Mouse (Mus musculus): ENCODE data around the gene Klhl4.

DNA sequence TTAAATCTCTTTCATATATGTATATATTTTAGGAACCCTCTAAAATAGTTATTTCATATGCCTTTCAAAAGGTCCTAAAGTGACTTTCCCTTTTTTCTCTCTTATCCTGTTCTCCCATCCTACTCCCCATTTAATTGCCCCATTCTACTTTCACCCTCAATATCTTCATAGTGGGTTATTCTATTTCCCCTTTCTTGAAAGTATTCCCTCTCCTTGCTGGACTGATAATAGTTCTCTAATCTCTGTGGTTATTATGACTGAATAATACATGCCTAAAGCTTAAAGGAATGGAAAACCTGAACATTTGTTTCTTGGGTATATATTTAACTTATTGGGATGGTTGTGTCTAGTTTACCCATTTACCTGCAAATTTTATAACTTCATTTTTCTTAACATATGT, 12.6 kb downstream of the Klhl4 start:
- TF ChIP-seq CTCF (IDR thresholded peaks at IDR 0.05; ENCODE audit: insufficient read depth, low read length) = no peak
- no peak for TF ChIP-seq POLR2A (IDR thresholded peaks at IDR 0.05; ENCODE audit: borderline replicate concordance, extremely low read depth, low read depth, low read length)
